Mouse (Mus musculus): Measurements from ENCODE around the gene Unc5a. TPM values are rescaled to one million over a fixed set of nuclear protein-coding genes. Genes with fewer than 3 reads are reported as not detected.

Unc5a gene
- total and polyA plus RNA-seq, 3 experiments, result not detected

GRCm38 (mm10) chr13:54912894-54913621, 36.2 kb upstream of the Unc5a start:
- no peak for DNase-seq (ENCODE audit: low read depth, low spot score)
- TF ChIP-seq ELF1 (IDR thresholded peaks at IDR 0.05; ENCODE audit: low read depth, low read length) (no peak), SMC3 (IDR thresholded peaks at IDR 0.05; ENCODE audit: low read depth, low read length) (no peak), ETS1 (IDR thresholded peaks at IDR 0.05; ENCODE audit: low read depth, low read length) (no peak), GABPA (IDR thresholded peaks at IDR 0.05; ENCODE audit: low read depth, low read length) (no peak), CHD2 (IDR thresholded peaks at IDR 0.05; ENCODE audit: low read length) (no peak), MAZ (IDR thresholded peaks at IDR 0.05; ENCODE audit: low read depth, low read length) (no peak)
- no peaks in the 10 kb centered on the region for H3K36me3 ChIP-seq (ENCODE audit: control insufficient read depth in 1 of 2, insufficient read depth in 2 of 2, low read length in 2 of 2)
- H3K4me1 ChIP-seq (ENCODE audit: control insufficient read depth in 1 of 2, insufficient read depth in 2 of 2, low read length in 2 of 2), result no peaks in the 10 kb centered on the region
- no peaks in the 10 kb centered on the region for H3K27me3 ChIP-seq (ENCODE audit: control insufficient read depth in 1 of 2, insufficient read depth in 2 of 2, low read length in 2 of 2)
- no peak overlapping the region for H3K4me3 ChIP-seq (ENCODE audit: control insufficient read depth in 1 of 2, insufficient read depth in 1 of 2, low read depth in 2 of 2, low read length in 2 of 2)
- H3K9ac ChIP-seq (ENCODE audit: control insufficient read depth, low read depth, low read length, poor library complexity, severe bottlenecking), result no peak overlapping the region
- no peak overlapping the region for H3K27ac ChIP-seq (ENCODE audit: control insufficient read depth, low read depth, low read length)
- no peaks in the 10 kb centered on the region for H3K79me2 ChIP-seq (ENCODE audit: control insufficient read depth, insufficient read depth, low read length, poor library complexity)
- no peaks in the 10 kb centered on the region for H3K9me3 ChIP-seq (replicated peaks; ENCODE audit: insufficient read depth, low read length)

GRCm38 (mm10) chr13:54916644-54917043, 32.6 kb upstream of the Unc5a start:
- Histone ChIP-seq H3K27ac (ENCODE audit: control insufficient read depth, low read depth, low read length) (no peak overlapping the region), H3K9ac (ENCODE audit: control insufficient read depth, low read depth, low read length, poor library complexity, severe bottlenecking) (no peak overlapping the region), H3K36me3 (ENCODE audit: control insufficient read depth in 1 of 2, insufficient read depth in 2 of 2, low read length in 2 of 2) (no peaks in the 10 kb centered on the region), H3K4me3 (ENCODE audit: control insufficient read depth in 1 of 2, insufficient read depth in 1 of 2, low read depth in 2 of 2, low read length in 2 of 2) (no peak overlapping the region), H3K4me1 (ENCODE audit: control insufficient read depth in 1 of 2, insufficient read depth in 2 of 2, low read length in 2 of 2) (no peaks in the 10 kb centered on the region), H3K27me3 (ENCODE audit: control insufficient read depth in 1 of 2, insufficient read depth in 2 of 2, low read length in 2 of 2) (no peaks in the 10 kb centered on the region), H3K9me3 (replicated peaks; ENCODE audit: insufficient read depth, low read length) (no peaks in the 10 kb centered on the region), H3K79me2 (ENCODE audit: control insufficient read depth, insufficient read depth, low read length, poor library complexity) (no peaks in the 10 kb centered on the region)
- TF ChIP-seq ZKSCAN1 (IDR thresholded peaks at IDR 0.05; ENCODE audit: low read depth, low read length) (no peak), NELFE (IDR thresholded peaks at IDR 0.05; ENCODE audit: low read depth, low read length) (no peak), USF1 (IDR thresholded peaks at IDR 0.05; ENCODE audit: low read depth, low read length) (no peak), POLR2AphosphoS5 (IDR thresholded peaks at IDR 0.05; ENCODE audit: borderline replicate concordance, low read depth, low read length) (no peak), ZMIZ1 (IDR thresholded peaks at IDR 0.05; ENCODE audit: low read depth, low read length) (no peak), BHLHE40 (IDR thresholded peaks at IDR 0.05; ENCODE audit: borderline replicate concordance, low read depth, low read length) (no peak), POLR2AphosphoS2 (IDR thresholded peaks at IDR 0.05; ENCODE audit: low read length) (no peak)
- DNase-seq (ENCODE audit: low read depth, low spot score), result no peak

- H3K27ac ChIP-seq (ENCODE audit: control insufficient read depth, low read depth, low read length), result no peak overlapping the region
- DNase-seq (ENCODE audit: low read depth, low spot score), result no peak
- H3K36me3 ChIP-seq (ENCODE audit: control insufficient read depth in 1 of 2, insufficient read depth in 2 of 2, low read length in 2 of 2), result no peaks in the 10 kb centered on the region
- H3K4me3 ChIP-seq (ENCODE audit: control insufficient read depth in 1 of 2, insufficient read depth in 1 of 2, low read depth in 2 of 2, low read length in 2 of 2), result no peak overlapping the region
- no peaks in the 10 kb centered on the region for H3K27me3 ChIP-seq (ENCODE audit: control insufficient read depth in 1 of 2, insufficient read depth in 2 of 2, low read length in 2 of 2)
- H3K9ac ChIP-seq (ENCODE audit: control insufficient read depth, low read depth, low read length, poor library complexity, severe bottlenecking), result no peak overlapping the region
- H3K4me1 ChIP-seq (ENCODE audit: control insufficient read depth in 1 of 2, insufficient read depth in 2 of 2, low read length in 2 of 2), result no peaks in the 10 kb centered on the region
- H3K9me3 ChIP-seq (replicated peaks; ENCODE audit: insufficient read depth, low read length), result no peaks in the 10 kb centered on the region
- no peaks in the 10 kb centered on the region for H3K79me2 ChIP-seq (ENCODE audit: control insufficient read depth, insufficient read depth, low read length, poor library complexity)
- TF ChIP-seq POLR2A (IDR thresholded peaks at IDR 0.05; ENCODE audit: control insufficient read depth in 1 of 2, insufficient read depth in 1 of 2, low read depth in 1 of 2, low read length in 2 of 2, poor library complexity in 1 of 2), result no peak
- TF ChIP-seq MAZ (IDR thresholded peaks at IDR 0.05; ENCODE audit: low read depth, low read length), result no peak
- TF ChIP-seq MEF2A (IDR thresholded peaks at IDR 0.05; ENCODE audit: extremely low read depth, insufficient replicate concordance, low read depth, low read length, poor library complexity, severe bottlenecking), result no peak
- no peak for TF ChIP-seq CTCF (IDR thresholded peaks at IDR 0.05 in 2 of 3, conservative IDR thresholded peaks at IDR 0.05 in 1 of 3; ENCODE audit: control insufficient read depth in 1 of 3, insufficient read depth in 1 of 3, low read depth in 2 of 3, low read length in 3 of 3, poor library complexity in 1 of 3, severe bottlenecking in 1 of 3)
- no peak for TF ChIP-seq ZMIZ1 (IDR thresholded peaks at IDR 0.05; ENCODE audit: low read depth, low read length)
- no peak for TF ChIP-seq MYC (IDR thresholded peaks at IDR 0.05; ENCODE audit: low read depth, low read length)
- no peak for TF ChIP-seq USF1 (IDR thresholded peaks at IDR 0.05; ENCODE audit: low read depth, low read length)
- TF ChIP-seq E2F4 (IDR thresholded peaks at IDR 0.05; ENCODE audit: borderline replicate concordance, low read depth, low read length), result no peak
- TF ChIP-seq GABPA (IDR thresholded peaks at IDR 0.05; ENCODE audit: low read depth, low read length), result no peak
- TF ChIP-seq SMC3 (IDR thresholded peaks at IDR 0.05; ENCODE audit: low read depth, low read length), result no peak
- no peak for TF ChIP-seq UBTF (IDR thresholded peaks at IDR 0.05; ENCODE audit: borderline replicate concordance, insufficient read depth, low read depth, low read length)
- TF ChIP-seq GATA1 (IDR thresholded peaks at IDR 0.05; ENCODE audit: low read depth, low read length), result no peak
- TF ChIP-seq NRF1 (IDR thresholded peaks at IDR 0.05; ENCODE audit: insufficient read depth, low read depth, low read length, poor library complexity, severe bottlenecking), result no peak
- TF ChIP-seq ZC3H11A (IDR thresholded peaks at IDR 0.05; ENCODE audit: low read depth, low read length), result no peak
- TF ChIP-seq POLR2AphosphoS5 (IDR thresholded peaks at IDR 0.05; ENCODE audit: borderline replicate concordance, low read depth, low read length), result no peak
- TF ChIP-seq USF2 (IDR thresholded peaks at IDR 0.05; ENCODE audit: borderline replicate concordance in 1 of 2, insufficient read depth in 1 of 2, low read depth in 1 of 2, low read length in 2 of 2), result no peak
- no peak for TF ChIP-seq JUND (IDR thresholded peaks at IDR 0.05; ENCODE audit: low read depth, low read length)
Measured at GRCm38 (mm10) chr13:54918910-54919309, 30.3 kb upstream of the Unc5a start.
